Mouse (Mus musculus) liver, adult 2 months (tissue): ENCODE results near the gene Zfp575.

Experiments used
- CTCF ChIP-seq: fragments of 200-500 bp; IDR thresholded peaks from 2 replicates; pipeline ENCODE4 v1.5.1; 2011; ENCODE audit warnings: low read depth, low read length, control low read depth
- POLR2A ChIP-seq: fragments of 200-500 bp; IDR thresholded peaks from 2 replicates; pipeline ENCODE4 v1.6.1; 2011; ENCODE audit warnings: low read length, control low read depth; ENCODE audit not compliant: insufficient read depth; ENCODE audit errors: extremely low read depth

GRCm38 (mm10) chr7:24605561-24605960 is 18.1 kb upstream of the Zfp575 start:
- TF ChIP-seq POLR2A (no peak), CTCF (no peak)
